Mouse (Mus musculus) embryonic facial prominence, embryonic 13.5 days (tissue): ENCODE measurements at regions not wholly inside any gene's neighbourhood (a gene's known extent, or its start where the extent isn't known, plus 50 kb on each side); places are given as distances from the start of the nearest gene placed in this dataset.

Experiments
- ATAC-seq: fragments of 200-750 bp; cut with Nextera tagmentation; 2 replicates; pipeline ENCODE4 v1.8.0; 2017; ENCODE audit warnings: low read depth; ENCODE audit not compliant: insufficient number of reproducible peaks, insufficient read depth, low FRiP score, low TSS enrichment
- H3K27ac ChIP-seq: fragments of 300-500 bp; sonication (generic); 2 replicates; pipeline ENCODE4 v1.5.1; 2015; ENCODE audit warnings: moderate library complexity, mild to moderate bottlenecking, inconsistent platforms
- H3K27me3 ChIP-seq: fragments of 300-500 bp; sonication (generic); 2 replicates; pipeline ENCODE4 v1.6.1; 2015; ENCODE audit warnings: mild to moderate bottlenecking, inconsistent platforms
- H3K36me3 ChIP-seq: fragments of 300-500 bp; sonication (generic); 2 replicates; pipeline ENCODE4 v1.6.1; 2015; ENCODE audit warnings: mild to moderate bottlenecking, inconsistent platforms
- H3K4me1 ChIP-seq: fragments of 300-500 bp; sonication (generic); 2 replicates; pipeline ENCODE4 v1.6.1; 2015; ENCODE audit warnings: inconsistent platforms
- H3K4me2 ChIP-seq: fragments of 300-500 bp; sonication (generic); 2 replicates; pipeline ENCODE4 v1.6.1; 2015; ENCODE audit warnings: moderate library complexity, mild to moderate bottlenecking, inconsistent platforms
- H3K4me3 ChIP-seq: fragments of 300-500 bp; sonication (generic); 2 replicates; pipeline ENCODE4 v1.5.1; 2015; ENCODE audit warnings: mild to moderate bottlenecking, inconsistent platforms
- H3K9ac ChIP-seq: fragments of 300-500 bp; sonication (generic); 2 replicates; pipeline ENCODE4 v1.6.1; 2015; ENCODE audit warnings: mild to moderate bottlenecking, inconsistent platforms
- H3K9me3 ChIP-seq: fragments of 300-500 bp; sonication (generic); 2 replicates; pipeline ENCODE4 v1.6.1; 2016; ENCODE audit warnings: inconsistent platforms
- WGBS: fragments of 180-500 bp; shearing (Covaris S2); methylation state at CpG from one replicate; pipeline ENCODE4 v1.1.7; 2015; ENCODE audit warnings: mixed read lengths; 5-methylcytosine and 5-hydroxymethylcytosine counted together

DNA sequence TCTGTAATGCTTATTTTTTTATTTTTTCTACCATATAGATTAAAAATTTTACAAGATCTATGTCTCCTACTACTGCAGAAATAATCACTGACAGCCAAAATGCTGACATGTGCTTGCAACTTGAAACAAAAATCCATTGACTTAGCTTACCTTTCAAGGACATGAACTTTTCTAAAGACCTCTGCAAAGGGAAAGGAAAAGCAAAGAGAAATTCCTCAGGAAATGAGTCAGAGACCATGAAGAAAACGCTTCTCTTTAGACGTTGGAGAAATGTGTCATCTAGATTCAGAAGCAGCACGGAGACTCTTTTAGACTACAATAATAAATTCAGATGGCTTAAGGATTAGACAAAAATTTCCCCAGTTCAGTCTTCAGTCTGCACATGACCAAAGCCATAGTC lies 2188.6 kb upstream of the Tenm3 start:
- Histone ChIP-seq H3K4me2 (no peak overlapping the region), H3K9ac (no peak overlapping the region), H3K36me3 (no peaks in the 10 kb centered on the region), H3K27me3 (no peaks in the 10 kb centered on the region), H3K4me3 (no peak overlapping the region), H3K4me1 (no peaks in the 10 kb centered on the region), H3K9me3 (no peaks in the 10 kb centered on the region), H3K27ac (no peak overlapping the region)
- 31% methylated on average over 3 of the region's 3 CpGs for WGBS
- no peak for ATAC-seq

- Histone ChIP-seq H3K9ac (no peak overlapping the region), H3K9me3 (no peaks in the 10 kb centered on the region), H3K36me3 (no peaks in the 10 kb centered on the region), H3K27me3 (no peaks in the 10 kb centered on the region), H3K4me3 (no peak overlapping the region), H3K4me1 (no peaks in the 10 kb centered on the region), H3K27ac (no peak overlapping the region), H3K4me2 (no peak overlapping the region)
- 90% methylated on average over 3 of the region's 3 CpGs for WGBS
- ATAC-seq = no peak
Observed at GRCm38 (mm10) chr8:51010508-51010907, 2166.8 kb upstream of the Tenm3 start.

DNA sequence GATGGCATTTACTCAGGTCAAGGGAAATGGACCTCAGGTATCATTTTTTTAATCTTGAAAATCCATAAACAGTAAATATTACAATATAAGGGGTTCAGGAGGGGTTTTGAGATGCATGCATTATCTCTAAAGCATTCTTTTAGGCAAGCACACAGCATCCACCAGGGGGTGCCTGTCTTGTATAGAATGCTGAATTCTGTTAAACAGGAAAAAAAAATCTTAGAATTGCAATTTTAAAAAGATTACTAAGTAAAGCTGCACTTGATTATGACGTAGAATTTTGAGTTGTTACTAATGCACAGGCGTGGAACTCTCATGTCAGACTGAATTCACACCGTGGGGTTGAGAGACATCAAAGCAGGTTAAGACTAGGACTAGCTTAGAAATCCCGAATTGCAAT lies 2123.6 kb upstream of the Tenm3 start:
- 33% methylated on average over 4 of the region's 4 CpGs for WGBS
- Histone ChIP-seq H3K4me1 (no peaks in the 10 kb centered on the region), H3K36me3 (no peaks in the 10 kb centered on the region), H3K9me3 (no peaks in the 10 kb centered on the region), H3K27me3 (no peaks in the 10 kb centered on the region), H3K27ac (no peak overlapping the region), H3K9ac (no peak overlapping the region), H3K4me2 (peak overlapping the region; percentile 35; the same call in 1 of the 2 replicates), H3K4me3 (no peak overlapping the region)
- no peak for ATAC-seq

- H3K9ac ChIP-seq = no peak overlapping the region
- no peak overlapping the region for H3K4me2 ChIP-seq
- peaks cover 14% of the 10 kb centered on the region; the same call in 1 of the 2 replicates for H3K4me1 ChIP-seq
- whole genome bisulfite sequencing = 20% methylated on average over 5 of the region's 5 CpGs
- peaks cover 49% of the 10 kb centered on the region for H3K27me3 ChIP-seq
- no peak overlapping the region for H3K27ac ChIP-seq
- no peaks in the 10 kb centered on the region for H3K9me3 ChIP-seq
- no peak overlapping the region for H3K4me3 ChIP-seq
- no peaks in the 10 kb centered on the region for H3K36me3 ChIP-seq
- no peak for ATAC-seq
Observed at GRCm38 (mm10) chr8:50917540-50917939, 2073.8 kb upstream of the Tenm3 start.

GRCm38 (mm10) chr8:50916733-50917113 lies 2073.0 kb upstream of the Tenm3 start:
- H3K27me3 ChIP-seq = peaks cover 49% of the 10 kb centered on the region
- H3K36me3 ChIP-seq = no peaks in the 10 kb centered on the region
- no peak overlapping the region for H3K27ac ChIP-seq
- no peaks in the 10 kb centered on the region for H3K9me3 ChIP-seq
- no peak for ATAC-seq
- WGBS = under 1% methylated on average over 8 of the region's 8 CpGs
- peak overlapping the region; percentile 69; the same call in 1 of the 2 replicates for H3K9ac ChIP-seq
- peak overlapping the region; percentile 100 for H3K4me2 ChIP-seq
- peak overlapping the region; percentile 62 for H3K4me3 ChIP-seq
- H3K4me1 ChIP-seq = peaks cover 14% of the 10 kb centered on the region; the same call in 1 of the 2 replicates

DNA sequence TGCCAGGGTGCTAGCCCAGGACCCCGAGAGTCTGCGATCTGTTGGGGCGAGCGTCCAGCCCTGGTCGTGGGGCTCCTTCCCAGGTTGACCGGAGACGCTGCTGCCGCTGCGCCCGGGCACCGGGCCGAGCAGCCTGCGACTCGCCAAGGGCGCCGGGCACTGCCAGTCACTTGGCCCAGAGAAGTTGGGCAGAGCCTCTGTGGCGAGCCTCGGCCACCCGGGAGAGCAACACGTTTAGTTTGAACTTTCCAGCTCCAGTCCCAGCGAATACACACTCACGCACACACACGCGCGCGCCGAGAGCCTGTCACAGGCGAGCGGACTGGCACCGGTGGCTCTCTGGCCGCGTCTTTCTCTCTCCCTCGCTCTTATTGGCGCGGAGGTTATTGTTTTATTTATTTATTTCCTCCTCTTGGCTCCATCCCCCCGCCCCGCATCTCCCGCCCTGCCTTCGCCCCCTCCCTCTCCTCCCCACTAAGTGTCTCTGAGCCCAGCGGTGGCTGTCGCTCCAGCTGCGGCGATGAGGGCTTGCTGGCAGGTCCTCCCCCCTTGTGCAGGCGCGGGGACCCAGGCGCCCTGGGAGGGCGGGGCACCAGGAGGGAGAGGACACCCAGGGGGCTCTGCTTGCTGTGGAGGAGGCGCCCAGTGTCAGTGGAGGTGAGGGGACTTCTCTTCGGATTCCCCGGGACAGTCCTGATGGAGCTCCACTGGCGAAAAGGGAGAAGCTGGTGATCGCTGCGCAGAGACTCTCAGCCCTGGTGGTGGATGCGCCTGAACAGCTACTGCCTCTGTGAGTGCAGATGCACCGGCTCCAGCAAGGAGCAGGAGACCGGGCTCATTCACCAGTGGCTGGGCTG lies 2072.4 kb upstream of the Tenm3 start:
- Histone ChIP-seq H3K27me3 (peaks cover 49% of the 10 kb centered on the region), H3K36me3 (no peaks in the 10 kb centered on the region), H3K9ac (peak overlapping the region; percentile 69), H3K27ac (no peak overlapping the region), H3K4me2 (peak overlapping the region; percentile 100), H3K9me3 (no peaks in the 10 kb centered on the region), H3K4me3 (peak overlapping the region; percentile 62), H3K4me1 (peaks cover 14% of the 10 kb centered on the region; the same call in 1 of the 2 replicates)
- ATAC-seq = peak; percentile 52
- under 1% methylated on average over 55 of the region's 56 CpGs for WGBS

DNA sequence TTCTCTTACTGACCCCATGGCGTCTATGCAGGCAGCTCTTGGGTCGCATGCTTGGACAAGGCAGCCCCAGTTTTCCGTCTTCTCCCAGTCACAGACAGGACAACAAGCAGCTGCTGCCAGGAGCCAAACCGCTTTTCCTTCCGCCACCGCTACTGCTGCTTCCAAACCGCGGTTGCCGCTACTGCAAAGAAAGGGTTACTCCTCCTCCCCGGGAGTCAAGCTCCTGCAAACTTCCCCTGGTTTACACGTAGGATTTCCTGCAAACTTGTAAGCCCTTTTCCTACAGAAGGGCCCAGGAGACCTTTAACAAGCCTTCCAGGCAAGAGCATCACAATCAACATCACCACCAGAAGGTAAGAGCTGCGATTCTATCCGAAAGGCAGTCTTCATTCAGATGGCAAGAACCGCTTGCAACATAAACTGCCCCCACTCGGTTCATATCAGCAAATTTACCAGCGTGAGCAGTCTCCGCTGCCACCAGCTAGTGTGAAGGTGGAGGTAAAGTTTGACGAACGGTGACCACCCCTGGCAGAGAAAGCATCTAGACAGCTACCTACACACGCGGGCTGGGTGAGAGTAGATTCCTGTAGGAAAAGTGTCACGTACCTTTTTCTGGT lies 2071.6 kb upstream of the Tenm3 start:
- Histone ChIP-seq H3K4me2 (peak overlapping the region; percentile 100), H3K36me3 (no peaks in the 10 kb centered on the region), H3K9me3 (no peaks in the 10 kb centered on the region), H3K4me1 (peaks cover 14% of the 10 kb centered on the region; the same call in 1 of the 2 replicates), H3K9ac (peak overlapping the region; percentile 69), H3K27me3 (peaks cover 49% of the 10 kb centered on the region), H3K27ac (no peak overlapping the region), H3K4me3 (peak overlapping the region; percentile 62)
- ATAC-seq = no peak
- WGBS = under 1% methylated on average over 22 of the region's 22 CpGs

DNA sequence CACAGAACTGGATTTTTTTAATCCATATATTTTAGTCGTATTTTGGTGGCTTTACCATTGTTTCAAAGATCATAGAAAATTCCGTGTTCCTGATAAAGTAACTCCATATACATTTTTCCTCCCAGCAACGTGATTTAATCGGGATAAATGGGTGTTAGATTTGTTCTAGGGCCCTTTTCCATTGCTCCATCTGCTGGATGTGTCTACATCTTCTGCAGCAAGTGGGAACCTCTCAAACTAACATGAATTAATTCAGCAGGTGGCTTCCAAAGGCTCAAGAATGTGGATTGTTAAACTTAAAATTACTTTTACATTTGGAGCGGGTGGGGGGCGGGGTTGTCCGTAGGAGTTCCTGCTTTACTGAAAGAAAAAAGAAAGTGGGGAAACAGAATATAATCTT lies 2070.9 kb upstream of the Tenm3 start:
- Histone ChIP-seq H3K9ac (no peak overlapping the region), H3K4me2 (peak overlapping the region; percentile 100), H3K4me3 (peak overlapping the region; percentile 62; the same call in 1 of the 2 replicates), H3K27me3 (peaks cover 49% of the 10 kb centered on the region), H3K9me3 (no peaks in the 10 kb centered on the region), H3K27ac (no peak overlapping the region), H3K4me1 (peaks cover 14% of the 10 kb centered on the region; the same call in 1 of the 2 replicates), H3K36me3 (no peaks in the 10 kb centered on the region)
- 17% methylated on average over 7 of the region's 7 CpGs for WGBS
- no peak for ATAC-seq

- no peaks in the 10 kb centered on the region for H3K27me3 ChIP-seq
- no peak for ATAC-seq
- no peak overlapping the region for H3K27ac ChIP-seq
- H3K4me1 ChIP-seq = no peaks in the 10 kb centered on the region
- 86% methylated on average over 5 of the region's 5 CpGs for WGBS
- no peak overlapping the region for H3K4me3 ChIP-seq
- H3K4me2 ChIP-seq = no peak overlapping the region
- no peak overlapping the region for H3K9ac ChIP-seq
- H3K9me3 ChIP-seq = no peaks in the 10 kb centered on the region
- H3K36me3 ChIP-seq = no peaks in the 10 kb centered on the region
Observed at GRCm38 (mm10) chr8:50878198-50878597, 2034.4 kb upstream of the Tenm3 start.
